Mouse (Mus musculus) right cerebral cortex, postnatal 10 days (tissue): ENCODE results near the gene Dusp5.
"Not testable (repeated sequence)": the region's sequence is repeated elsewhere in the genome, so short reads cannot be mapped to it uniquely, and the experiment has no call there.

ENCODE experiments used
- DNase-seq, 2 experiments: peaks; one replicate each; pipeline ENCODE4 v3.0.0; 2021; ENCODE audit warnings: low spot score in 2 of 2

Gene Dusp5

GRCm38 (mm10) chr19:53575296-53576010, 46.5 kb downstream of the Dusp5 start:
- no peak for DNase-seq

- DNase-seq: no peak
These were observed 47.2 kb downstream of the Dusp5 start for GRCm38 (mm10) chr19:53576061-53576460.

GRCm38 (mm10) chr19:53577025-53577800, 48.3 kb downstream of the Dusp5 start:
- DNase-seq: no peak

GRCm38 (mm10) chr19:53578597-53579252, 49.8 kb downstream of the Dusp5 start:
- peak; percentile 67 to 81 for DNase-seq

- not testable (repeated sequence) for DNase-seq
These were observed 51.4 kb downstream of the Dusp5 start for GRCm38 (mm10) chr19:53580271-53580670.

- DNase-seq: not testable (repeated sequence)
These were observed 58.8 kb downstream of the Dusp5 start for GRCm38 (mm10) chr19:53587686-53588085.

- DNase-seq: not testable (repeated sequence)
These were observed 60.1 kb downstream of the Dusp5 start, which contains the start of gene Nutf2-ps1 for GRCm38 (mm10) chr19:53588968-53589367. Nutf2-ps1 (minus strand) TSS chr19:53589068.
